Mouse (Mus musculus): ENCODE data around the gene Arl11. TPM values are rescaled to one million over a fixed set of nuclear protein-coding genes. Genes with fewer than 3 reads are reported as not detected.
A peak's percentile ranks its signal among the peaks of the same experiment; 100 is the strongest.

Arl11 gene
- polyA plus RNA-seq, 1 experiment from 2014 or later: 0.24 TPM

GRCm38 (mm10) chr14:61294738-61295079 lies 14.8 kb upstream of the Arl11 start:
- 14% methylated on average over 6 of the region's 6 CpGs for WGBS
- no peak for ATAC-seq
- Histone ChIP-seq H3K36me3 (ENCODE audit: control insufficient read depth, insufficient read depth) (no peaks in the 10 kb centered on the region), H3K9me3 (ENCODE audit: control insufficient read depth, low read length) (no peaks in the 10 kb centered on the region), H3K27ac (ENCODE audit: low read length) (no peak overlapping the region), H3K4me3 (replicated peaks; ENCODE audit: low read length) (no peak overlapping the region), H3K9ac (replicated peaks; ENCODE audit: low read depth, low read length) (no peak overlapping the region), H3K27me3 (replicated peaks; ENCODE audit: control insufficient read depth, insufficient read depth, low read length) (no peaks in the 10 kb centered on the region), H3K4me1 (replicated peaks; ENCODE audit: control insufficient read depth, insufficient read depth, low read length) (peaks cover 6% of the 10 kb centered on the region), H3K4me2 (ENCODE audit: low read length) (peak overlapping the region; percentile 25; the same call in 1 of the 2 replicates)

- H3K4me1 ChIP-seq (replicated peaks; ENCODE audit: control insufficient read depth, insufficient read depth, low read length): no peaks in the 10 kb centered on the region
- H3K9ac ChIP-seq (replicated peaks; ENCODE audit: low read depth, low read length): no peak overlapping the region
- no peaks in the 10 kb centered on the region for H3K9me3 ChIP-seq (ENCODE audit: control insufficient read depth, low read length)
- 94% methylated on average over 6 of the region's 6 CpGs for WGBS
- no peak for ATAC-seq
- no peak overlapping the region for H3K4me3 ChIP-seq (replicated peaks; ENCODE audit: low read length)
- no peak overlapping the region for H3K4me2 ChIP-seq (ENCODE audit: low read length)
- no peaks in the 10 kb centered on the region for H3K27me3 ChIP-seq (replicated peaks; ENCODE audit: control insufficient read depth, insufficient read depth, low read length)
- no peaks in the 10 kb centered on the region for H3K36me3 ChIP-seq (ENCODE audit: control insufficient read depth, insufficient read depth)
- H3K27ac ChIP-seq (ENCODE audit: low read length): no peak overlapping the region
Observed at GRCm38 (mm10) chr14:61299810-61300209, 9.7 kb upstream of the Arl11 start.

GRCm38 (mm10) chr14:61301323-61301722 lies 8.2 kb upstream of the Arl11 start:
- Histone ChIP-seq H3K4me3 (replicated peaks; ENCODE audit: low read length) (no peak overlapping the region), H3K4me2 (ENCODE audit: low read length) (no peak overlapping the region), H3K9me3 (ENCODE audit: control insufficient read depth, low read length) (no peaks in the 10 kb centered on the region), H3K27ac (ENCODE audit: low read length) (no peak overlapping the region), H3K4me1 (replicated peaks; ENCODE audit: control insufficient read depth, insufficient read depth, low read length) (no peaks in the 10 kb centered on the region), H3K27me3 (replicated peaks; ENCODE audit: control insufficient read depth, insufficient read depth, low read length) (no peaks in the 10 kb centered on the region), H3K9ac (replicated peaks; ENCODE audit: low read depth, low read length) (no peak overlapping the region), H3K36me3 (ENCODE audit: control insufficient read depth, insufficient read depth) (no peaks in the 10 kb centered on the region)
- WGBS: 44% methylated on average over 2 of the region's 2 CpGs
- ATAC-seq: no peak

GRCm38 (mm10) chr14:61302428-61302827 lies 7.1 kb upstream of the Arl11 start:
- Histone ChIP-seq H3K9ac (replicated peaks; ENCODE audit: low read depth, low read length) (no peak overlapping the region), H3K36me3 (ENCODE audit: control insufficient read depth, insufficient read depth) (no peaks in the 10 kb centered on the region), H3K4me1 (replicated peaks; ENCODE audit: control insufficient read depth, insufficient read depth, low read length) (no peaks in the 10 kb centered on the region), H3K4me2 (ENCODE audit: low read length) (no peak overlapping the region), H3K9me3 (ENCODE audit: control insufficient read depth, low read length) (no peaks in the 10 kb centered on the region), H3K27ac (ENCODE audit: low read length) (no peak overlapping the region), H3K27me3 (replicated peaks; ENCODE audit: control insufficient read depth, insufficient read depth, low read length) (no peaks in the 10 kb centered on the region), H3K4me3 (replicated peaks; ENCODE audit: low read length) (no peak overlapping the region)
- WGBS: 72% methylated on average over 2 of the region's 2 CpGs
- no peak for ATAC-seq

- 80% methylated on average over 4 of the region's 4 CpGs for WGBS
- no peaks in the 10 kb centered on the region for H3K4me1 ChIP-seq (replicated peaks; ENCODE audit: control insufficient read depth, insufficient read depth, low read length)
- no peaks in the 10 kb centered on the region for H3K27me3 ChIP-seq (replicated peaks; ENCODE audit: control insufficient read depth, insufficient read depth, low read length)
- H3K36me3 ChIP-seq (ENCODE audit: control insufficient read depth, insufficient read depth): no peaks in the 10 kb centered on the region
- H3K9ac ChIP-seq (replicated peaks; ENCODE audit: low read depth, low read length): no peak overlapping the region
- no peak for ATAC-seq
- no peak overlapping the region for H3K4me3 ChIP-seq (replicated peaks; ENCODE audit: low read length)
- H3K27ac ChIP-seq (ENCODE audit: low read length): no peak overlapping the region
- H3K9me3 ChIP-seq (ENCODE audit: control insufficient read depth, low read length): no peaks in the 10 kb centered on the region
- H3K4me2 ChIP-seq (ENCODE audit: low read length): no peak overlapping the region
Observed at GRCm38 (mm10) chr14:61303969-61304609, 5.5 kb upstream of the Arl11 start.

- no peaks in the 10 kb centered on the region for H3K9me3 ChIP-seq (ENCODE audit: control insufficient read depth, low read length)
- ATAC-seq: no peak
- H3K36me3 ChIP-seq (ENCODE audit: control insufficient read depth, insufficient read depth): no peaks in the 10 kb centered on the region
- no peak overlapping the region for H3K4me3 ChIP-seq (replicated peaks; ENCODE audit: low read length)
- 81% methylated on average over 7 of the region's 7 CpGs for WGBS
- H3K4me1 ChIP-seq (replicated peaks; ENCODE audit: control insufficient read depth, insufficient read depth, low read length): peaks cover 5% of the 10 kb centered on the region; the same call in 1 of the 2 replicates
- H3K27me3 ChIP-seq (replicated peaks; ENCODE audit: control insufficient read depth, insufficient read depth, low read length): no peaks in the 10 kb centered on the region
- no peak overlapping the region for H3K9ac ChIP-seq (replicated peaks; ENCODE audit: low read depth, low read length)
- H3K4me2 ChIP-seq (ENCODE audit: low read length): no peak overlapping the region
- no peak overlapping the region for H3K27ac ChIP-seq (ENCODE audit: low read length)
Observed at GRCm38 (mm10) chr14:61310036-61310772, 651 bp downstream of the Arl11 start.

GRCm38 (mm10) chr14:61310963-61311362 lies 1.4 kb downstream of the Arl11 start:
- WGBS: 54% methylated on average over 12 of the region's 12 CpGs
- Histone ChIP-seq H3K9ac (replicated peaks; ENCODE audit: low read depth, low read length) (no peak overlapping the region), H3K4me3 (replicated peaks; ENCODE audit: low read length) (no peak overlapping the region), H3K27me3 (replicated peaks; ENCODE audit: control insufficient read depth, insufficient read depth, low read length) (no peaks in the 10 kb centered on the region), H3K9me3 (ENCODE audit: control insufficient read depth, low read length) (no peaks in the 10 kb centered on the region), H3K4me2 (ENCODE audit: low read length) (no peak overlapping the region), H3K4me1 (replicated peaks; ENCODE audit: control insufficient read depth, insufficient read depth, low read length) (peaks cover 5% of the 10 kb centered on the region; the same call in 1 of the 2 replicates), H3K27ac (ENCODE audit: low read length) (no peak overlapping the region), H3K36me3 (ENCODE audit: control insufficient read depth, insufficient read depth) (no peaks in the 10 kb centered on the region)
- no peak for ATAC-seq

- Histone ChIP-seq H3K4me3 (replicated peaks; ENCODE audit: low read length) (no peak overlapping the region), H3K9ac (replicated peaks; ENCODE audit: low read depth, low read length) (no peak overlapping the region), H3K4me2 (ENCODE audit: low read length) (no peak overlapping the region), H3K36me3 (ENCODE audit: control insufficient read depth, insufficient read depth) (no peaks in the 10 kb centered on the region), H3K27me3 (replicated peaks; ENCODE audit: control insufficient read depth, insufficient read depth, low read length) (no peaks in the 10 kb centered on the region), H3K4me1 (replicated peaks; ENCODE audit: control insufficient read depth, insufficient read depth, low read length) (no peaks in the 10 kb centered on the region), H3K27ac (ENCODE audit: low read length) (no peak overlapping the region), H3K9me3 (ENCODE audit: control insufficient read depth, low read length) (no peaks in the 10 kb centered on the region)
- no peak for ATAC-seq
- WGBS: 36% methylated on average over 4 of the region's 4 CpGs
Observed at GRCm38 (mm10) chr14:61316861-61317260, 7.3 kb downstream of the Arl11 start.

- no peak for ATAC-seq
- Histone ChIP-seq H3K9ac (replicated peaks; ENCODE audit: low read depth, low read length) (no peak overlapping the region), H3K27ac (ENCODE audit: low read length) (no peak overlapping the region), H3K4me3 (replicated peaks; ENCODE audit: low read length) (no peak overlapping the region), H3K4me1 (replicated peaks; ENCODE audit: control insufficient read depth, insufficient read depth, low read length) (no peaks in the 10 kb centered on the region), H3K9me3 (ENCODE audit: control insufficient read depth, low read length) (no peaks in the 10 kb centered on the region; the same call in 1 of the 2 replicates), H3K27me3 (replicated peaks; ENCODE audit: control insufficient read depth, insufficient read depth, low read length) (no peaks in the 10 kb centered on the region), H3K4me2 (ENCODE audit: low read length) (no peak overlapping the region), H3K36me3 (ENCODE audit: control insufficient read depth, insufficient read depth) (no peaks in the 10 kb centered on the region)
- WGBS: 90% methylated on average over 1 of the region's 1 CpGs
Observed at GRCm38 (mm10) chr14:61320765-61321164, 11.2 kb downstream of the Arl11 start.

All from forebrain, embryonic 16.5 days (tissue).